Mouse (Mus musculus) Patski (cell line): Measurements from ENCODE around the gene Cpeb1. TPM values are rescaled to one million over a fixed set of nuclear protein-coding genes. Genes with fewer than 3 reads are reported as not detected.
"Not testable (repeated sequence)": the region's sequence is repeated elsewhere in the genome, so short reads cannot be mapped to it uniquely, and the experiment has no call there.

ENCODE experiments used
- ATAC-seq: fragments of 100-300 bp; one replicate; pipeline ENCODE4 v1.8.0; 2021
- CTCF ChIA-PET: fragments of 350-600 bp; sonication (Branson Sonifier 250); formaldehyde crosslinking; loops from one replicate; lab custom pipeline; 2022; ENCODE audit warnings: inconsistent platforms; lab: Charles Lee
- POLR2A ChIA-PET: fragments of 350-600 bp; sonication (Branson Sonifier 250); formaldehyde crosslinking; loops from one replicate; lab custom pipeline; 2022; ENCODE audit warnings: antibody characterized with exemption, inconsistent platforms; lab: Charles Lee
- DNase-seq: peaks from one replicate; pipeline ENCODE4 v3.0.0-alpha.2; 2011; ENCODE audit warnings: low read depth, low spot score
- H3K27me3 ChIP-seq: fragments of 371-371 bp; one replicate; pipeline ENCODE4 v1.5.1; 2021
- CTCF ChIP-seq: fragments of 100-300 bp; IDR thresholded peaks from one replicate; pipeline ENCODE4 v1.5.1; 2021
- in situ Hi-C: fragments of 300-500 bp; cut with MboI; formaldehyde crosslinking; loops from 3 replicates; pipeline ENCODE4 v1.11.1; 2018; ENCODE audit warnings: low pct_unique_long_range_greater_than_20kb, mixed read lengths
- polyA plus RNA-seq: library from polyadenylated mRNA; unstranded; gene quantifications from one replicate; pipeline ENCODE4 v1.2.3, GENCODE M21; 2021

The Cpeb1 gene
- 9.5 TPM for polyA plus RNA-seq

- DNase-seq, result no peak
- CTCF ChIA-PET, result interaction anchor here (1.0 kb wide), 1 partner anchor 66 kb away, joined by 3 read pairs; no protein-coding TSS in a partner anchor
- peak; percentile 69 for ATAC-seq
- H3K27me3 ChIP-seq, result peaks cover 9% of the 10 kb centered on the region
- TF ChIP-seq CTCF, result no peak
- POLR2A ChIA-PET, result no interaction called here
- in situ Hi-C loops, result loop anchor here (5.0 kb wide), 1 partner anchor 37 kb away; the partner anchor contains the start of gene Ap3b2
Observed at GRCm38 (mm10) chr7:81455155-81455651, at the start of gene Cpeb1. Gene Cpeb1, minus strand, starts transcription at chr7:81455465.

- CTCF ChIA-PET, result no interaction called here
- ATAC-seq (no peak), DNase-seq (no peak)
- in situ Hi-C loops, result no loop called here
- POLR2A ChIA-PET, result interaction anchor here (0.6 kb wide), 1 partner anchor 142 kb away, joined by 4 read pairs; no protein-coding TSS in a partner anchor
- no peak for TF ChIP-seq CTCF
- H3K27me3 ChIP-seq, result peaks cover 25% of the 10 kb centered on the region
Observed at GRCm38 (mm10) chr7:81501050-81501449, 45.8 kb upstream of the Cpeb1 start.

GRCm38 (mm10) chr7:81498181-81498580 lies 42.9 kb upstream of the Cpeb1 start, which contains the start of gene BC048679:
Gene BC048679, minus strand, starts transcription at chr7:81498281.
- in situ Hi-C loops, result no loop called here
- TF ChIP-seq CTCF, result no peak
- no peak for DNase-seq
- CTCF ChIA-PET, result no interaction called here
- POLR2A ChIA-PET, result no interaction called here
- no peak for ATAC-seq
- peaks cover 43% of the 10 kb centered on the region for H3K27me3 ChIP-seq

- in situ Hi-C loops, result no loop called here
- peaks cover 48% of the 10 kb centered on the region for H3K27me3 ChIP-seq
- POLR2A ChIA-PET, result no interaction called here
- DNase-seq (no peak), ATAC-seq (no peak)
- CTCF ChIA-PET, result no interaction called here
- no peak for TF ChIP-seq CTCF
Observed at GRCm38 (mm10) chr7:81497171-81497570, 41.9 kb upstream of the Cpeb1 start.

- TF ChIP-seq CTCF, result no peak
- DNase-seq (no peak), ATAC-seq (peak; percentile 80)
- CTCF ChIA-PET, result no interaction called here
- H3K27me3 ChIP-seq, result peaks cover 57% of the 10 kb centered on the region
- POLR2A ChIA-PET, result no interaction called here
- in situ Hi-C loops, result loop anchor here (5.0 kb wide), 1 partner anchor 36 kb away; the partner anchor contains the start of gene Cpeb1
Observed at GRCm38 (mm10) chr7:81493331-81494021, 38.2 kb upstream of the Cpeb1 start, which contains the start of gene Ap3b2. Gene Ap3b2, minus strand, starts transcription at chr7:81493925.

- ATAC-seq, result no peak
- CTCF ChIA-PET, result no interaction called here
- in situ Hi-C loops, result loop anchor here (5.0 kb wide), 1 partner anchor 35 kb away; the partner anchor contains the start of gene Cpeb1
- TF ChIP-seq CTCF, result no peak
- POLR2A ChIA-PET, result no interaction called here
- peaks cover 54% of the 10 kb centered on the region for H3K27me3 ChIP-seq
- DNase-seq, result no peak
Observed at GRCm38 (mm10) chr7:81492628-81493027, 37.4 kb upstream of the Cpeb1 start.

- no peak for TF ChIP-seq CTCF
- ChIA-PET CTCF (no interaction called here), POLR2A (no interaction called here)
- DNase-seq, result no peak
- in situ Hi-C loops, result loop anchor here (5.0 kb wide), 1 partner anchor 32 kb away; the partner anchor contains the start of gene Cpeb1
- peaks cover 35% of the 10 kb centered on the region for H3K27me3 ChIP-seq
- ATAC-seq, result no peak
Observed at GRCm38 (mm10) chr7:81489649-81490048, 34.4 kb upstream of the Cpeb1 start.

- POLR2A ChIA-PET, result no interaction called here
- CTCF ChIA-PET, result no interaction called here
- DNase-seq (no peak), ATAC-seq (no peak)
- TF ChIP-seq CTCF, result no peak
- H3K27me3 ChIP-seq, result peaks cover 25% of the 10 kb centered on the region
- in situ Hi-C loops, result no loop called here
Observed at GRCm38 (mm10) chr7:81480800-81481199, 25.5 kb upstream of the Cpeb1 start.

GRCm38 (mm10) chr7:81479531-81480090 lies 24.3 kb upstream of the Cpeb1 start:
- POLR2A ChIA-PET, result no interaction called here
- in situ Hi-C loops, result no loop called here
- CTCF ChIA-PET, result no interaction called here
- TF ChIP-seq CTCF, result no peak
- ATAC-seq (no peak), DNase-seq (no peak)
- H3K27me3 ChIP-seq, result peaks cover 30% of the 10 kb centered on the region

- CTCF ChIA-PET, POLR2A ChIA-PET, in situ Hi-C loops, DNase-seq, ATAC-seq: not testable (repeated sequence)
- peaks cover 33% of the 10 kb centered on the region for H3K27me3 ChIP-seq
Observed at GRCm38 (mm10) chr7:81478261-81478660, 23.0 kb upstream of the Cpeb1 start.

- in situ Hi-C loops, result no loop called here
- POLR2A ChIA-PET, result no interaction called here
- CTCF ChIA-PET, result no interaction called here
- TF ChIP-seq CTCF, result no peak
- peaks cover 43% of the 10 kb centered on the region for H3K27me3 ChIP-seq
- no peak for DNase-seq
- no peak for ATAC-seq
Observed at GRCm38 (mm10) chr7:81476833-81477232, 21.6 kb upstream of the Cpeb1 start.
